Mouse (Mus musculus) left cerebral cortex, adult 2 months (tissue): Measurements from ENCODE around the gene Rap2a. TPM values are rescaled to one million over a fixed set of nuclear protein-coding genes. Genes with fewer than 3 reads are reported as not detected.

Experiments
- DNase-seq, 2 experiments: peaks; one replicate each; pipeline ENCODE4 v3.0.0; 2021 to 2022; ENCODE audit warnings: low spot score in 2 of 2, mixed read lengths in 1 of 2; ENCODE audit errors: extremely low spot score in 1 of 2
- H3K27ac ChIP-seq: fragments of 200-600 bp; 2 replicates; pipeline ENCODE4 v1.8.1; 2022
- H3K4me3 ChIP-seq: fragments of 200-600 bp; 2 replicates; pipeline ENCODE4 v1.8.1; 2022
- CTCF ChIP-seq: fragments of 200-600 bp; IDR thresholded peaks from 2 replicates; pipeline ENCODE4 v1.8.1; 2022; ENCODE audit warnings: antibody characterized with exemption, mild to moderate bottlenecking, moderate library complexity
- intact Hi-C: fragments of 180-260 bp; cut with DNase I; formaldehyde crosslinking; loops from one replicate; pipeline ENCODE4 v1.15.1; 2025
- long read RNA-seq, 2 experiments: library from polyadenylated mRNA; stranded (forward); transcript quantifications; one replicate each; pipeline ENCODE4 v2.0.0; 2021; ENCODE audit warnings: borderline mapping rate in 2 of 2
- total RNA-seq, 2 experiments: library from RNA; stranded (reverse); gene quantifications; 2 replicates each; pipeline ENCODE4 v1.2.3; 2021

Rap2a gene
- total RNA-seq = 10 to 100 TPM; 91.3 to 91.5 TPM
- long read RNA-seq, experiment 1, full-length matches to known transcripts = 260 of 280 reads
- long read RNA-seq, experiment 1, partial matches to known transcripts = 18 of 280 reads
- long read RNA-seq, experiment 1, other reads (novel, unspliced or antisense) = 2 of 280 reads
- long read RNA-seq, experiment 2, full-length matches to known transcripts = 186 of 203 reads
- long read RNA-seq, experiment 2, partial matches to known transcripts = 15 of 203 reads
- long read RNA-seq, experiment 2, other reads (novel, unspliced or antisense) = 2 of 203 reads

- TF ChIP-seq CTCF = no peak
- Histone ChIP-seq H3K4me3 (peak within 1 kb of the TSS; percentile 76), H3K27ac (peak within 1 kb of the TSS; percentile 100)
- intact Hi-C loops = loop anchor here (1.0 to 5.0 kb wide), 9 partner anchors 46 to 434 kb away; partner anchors contain the start of gene Ipo5
- peak; percentile 97 for DNase-seq
Measured at GRCm38 (mm10) chr14:120477982-120478568, at the start of gene Rap2a. Rap2a (plus strand) TSS chr14:120478444.

GRCm38 (mm10) chr14:120428497-120428896 lies 49.7 kb upstream of the Rap2a start:
- no peak for TF ChIP-seq CTCF
- intact Hi-C loops = no loop called here
- peak in 1 of 2 experiments; percentile 51 for DNase-seq
- H3K4me3 ChIP-seq = no peak overlapping the region
- H3K27ac ChIP-seq = peak overlapping the region; percentile 42

- intact Hi-C loops = loop anchor here (5.0 kb wide), 1 partner anchor 45 kb away; the partner anchor contains the start of gene Rap2a
- Histone ChIP-seq H3K4me3 (no peak overlapping the region), H3K27ac (no peak overlapping the region)
- peak; percentile 60 for TF ChIP-seq CTCF
- no peak for DNase-seq
Measured at GRCm38 (mm10) chr14:120432773-120433172, 45.5 kb upstream of the Rap2a start.

- DNase-seq = no peak
- intact Hi-C loops = loop anchor here (5.0 kb wide), 1 partner anchor 43 kb away; the partner anchor contains the start of gene Rap2a
- Histone ChIP-seq H3K4me3 (no peak overlapping the region), H3K27ac (peak overlapping the region; percentile 47; the same call in 1 of the 2 replicates)
- TF ChIP-seq CTCF = no peak
Measured at GRCm38 (mm10) chr14:120433931-120434398, 44.3 kb upstream of the Rap2a start.

GRCm38 (mm10) chr14:120434831-120435230 lies 43.4 kb upstream of the Rap2a start:
- no peak for TF ChIP-seq CTCF
- H3K4me3 ChIP-seq = no peak overlapping the region
- no peak for DNase-seq
- intact Hi-C loops = loop anchor here (5.0 kb wide), 1 partner anchor 42 kb away; the partner anchor contains the start of gene Rap2a
- H3K27ac ChIP-seq = no peak overlapping the region

GRCm38 (mm10) chr14:120440716-120441115 lies 37.5 kb upstream of the Rap2a start:
- DNase-seq = no peak
- TF ChIP-seq CTCF = no peak
- intact Hi-C loops = no loop called here
- Histone ChIP-seq H3K4me3 (no peak overlapping the region), H3K27ac (no peak overlapping the region)

- intact Hi-C loops = no loop called here
Measured at GRCm38 (mm10) chr14:120441256-120441655, 37.0 kb upstream of the Rap2a start.

GRCm38 (mm10) chr14:120441836-120442235 lies 36.4 kb upstream of the Rap2a start:
- Histone ChIP-seq H3K27ac (no peak overlapping the region; the same call in 1 of the 2 replicates), H3K4me3 (no peak overlapping the region)
- no peak for TF ChIP-seq CTCF
- intact Hi-C loops = no loop called here
- no peak for DNase-seq

More at GRCm38 (mm10) chr14:120441256-120441655, 37.0 kb upstream of the Rap2a start:
- H3K27ac ChIP-seq = no peak overlapping the region
- peak in 1 of 2 experiments; percentile 17 for DNase-seq
- TF ChIP-seq CTCF = no peak
- no peak overlapping the region for H3K4me3 ChIP-seq

- intact Hi-C loops = no loop called here
- no peak overlapping the region for H3K27ac ChIP-seq
- H3K4me3 ChIP-seq = no peak overlapping the region
- no peak for TF ChIP-seq CTCF
- DNase-seq = no peak
Measured at GRCm38 (mm10) chr14:120454221-120454620, 24.0 kb upstream of the Rap2a start.

- TF ChIP-seq CTCF = no peak
- DNase-seq = no peak
- intact Hi-C loops = no loop called here
- Histone ChIP-seq H3K4me3 (no peak overlapping the region), H3K27ac (no peak overlapping the region)
Measured at GRCm38 (mm10) chr14:120463938-120464727, 14.1 kb upstream of the Rap2a start.

- intact Hi-C loops = no loop called here
- DNase-seq = no peak
- no peak for TF ChIP-seq CTCF
- Histone ChIP-seq H3K4me3 (no peak overlapping the region), H3K27ac (no peak overlapping the region)
Measured at GRCm38 (mm10) chr14:120466816-120467215, 11.4 kb upstream of the Rap2a start.
